Mouse (Mus musculus) brain, embryonic 18.5 days (tissue): Measurements from ENCODE around the gene Tmem259.
"Not testable (repeated sequence)": the region's sequence is repeated elsewhere in the genome, so short reads cannot be mapped to it uniquely, and the experiment has no call there.

Experiments
- DNase-seq: peaks from one replicate; pipeline ENCODE4 v3.0.0-alpha.2; 2012; ENCODE audit warnings: low read depth, low spot score

Tmem259 gene

GRCm38 (mm10) chr10:79965325-79965724, 18.8 kb downstream of the Tmem259 start:
- no peak for DNase-seq

- no peak for DNase-seq
These were observed 19.4 kb downstream of the Tmem259 start for GRCm38 (mm10) chr10:79964727-79965126.

- DNase-seq = no peak
These were observed 23.3 kb downstream of the Tmem259 start for GRCm38 (mm10) chr10:79960671-79961294.

- peak; percentile 98 for DNase-seq
These were observed 24.1 kb downstream of the Tmem259 start, which contains the start of gene Wdr18 for GRCm38 (mm10) chr10:79959847-79960601. Wdr18 (plus strand) TSS chr10:79960152.

GRCm38 (mm10) chr10:79959412-79959811, 24.7 kb downstream of the Tmem259 start:
- DNase-seq = not testable (repeated sequence)

GRCm38 (mm10) chr10:79958140-79958816, 25.9 kb downstream of the Tmem259 start:
- no peak for DNase-seq

- no peak for DNase-seq
These were observed 27.4 kb downstream of the Tmem259 start for GRCm38 (mm10) chr10:79956643-79957154.

- no peak for DNase-seq
These were observed 28.4 kb downstream of the Tmem259 start for GRCm38 (mm10) chr10:79955691-79956090.

- DNase-seq = no peak
These were observed 30.2 kb downstream of the Tmem259 start for GRCm38 (mm10) chr10:79953946-79954345.

GRCm38 (mm10) chr10:79950661-79951060, 33.5 kb downstream of the Tmem259 start:
- no peak for DNase-seq

- DNase-seq = no peak
These were observed 34.3 kb downstream of the Tmem259 start for GRCm38 (mm10) chr10:79949873-79950272.

- no peak for DNase-seq
These were observed 36.6 kb downstream of the Tmem259 start for GRCm38 (mm10) chr10:79947502-79947901.

- no peak for DNase-seq
These were observed 37.3 kb downstream of the Tmem259 start for GRCm38 (mm10) chr10:79946752-79947322.

GRCm38 (mm10) chr10:79945507-79946234, 38.5 kb downstream of the Tmem259 start:
- DNase-seq = no peak

- no peak for DNase-seq
These were observed 40.6 kb downstream of the Tmem259 start for GRCm38 (mm10) chr10:79943471-79943901.

- DNase-seq = no peak
These were observed 41.1 kb downstream of the Tmem259 start for GRCm38 (mm10) chr10:79942988-79943387.

- no peak for DNase-seq
These were observed 43.4 kb downstream of the Tmem259 start for GRCm38 (mm10) chr10:79940749-79941148.

GRCm38 (mm10) chr10:79937775-79938526, 46.2 kb downstream of the Tmem259 start:
- DNase-seq = no peak

- no peak for DNase-seq
These were observed 47.2 kb downstream of the Tmem259 start for GRCm38 (mm10) chr10:79936911-79937441.

GRCm38 (mm10) chr10:79936284-79936910, 47.7 kb downstream of the Tmem259 start:
- no peak for DNase-seq
